Mouse (Mus musculus): ENCODE measurements around the gene Dscaml1.

Dscaml1 gene

GRCm38 (mm10) chr9:45694256-45694655, 267.8 kb downstream of the Dscaml1 start:
- no peak for DNase-seq (ENCODE audit: low read depth, low spot score)
- no peaks in the 10 kb centered on the region for H3K36me3 ChIP-seq (ENCODE audit: control insufficient read depth, insufficient read depth, low read length, poor library complexity, severe bottlenecking)
- no peaks in the 10 kb centered on the region for H3K27me3 ChIP-seq (ENCODE audit: control insufficient read depth, insufficient read depth, low read length, poor library complexity, severe bottlenecking)

GRCm38 (mm10) chr9:45699171-45699570, 272.7 kb downstream of the Dscaml1 start:
- H3K27me3 ChIP-seq (ENCODE audit: control insufficient read depth, insufficient read depth, low read length, poor library complexity, severe bottlenecking), result no peaks in the 10 kb centered on the region
- no peaks in the 10 kb centered on the region for H3K36me3 ChIP-seq (ENCODE audit: control insufficient read depth, insufficient read depth, low read length, poor library complexity, severe bottlenecking)
- DNase-seq (ENCODE audit: low read depth, low spot score), result no peak

GRCm38 (mm10) chr9:45703236-45703635, 276.8 kb downstream of the Dscaml1 start:
- no peak for DNase-seq (ENCODE audit: low read depth, low spot score)
- Histone ChIP-seq H3K27me3 (ENCODE audit: control insufficient read depth, insufficient read depth, low read length, poor library complexity, severe bottlenecking) (no peaks in the 10 kb centered on the region), H3K36me3 (ENCODE audit: control insufficient read depth, insufficient read depth, low read length, poor library complexity, severe bottlenecking) (no peaks in the 10 kb centered on the region)

GRCm38 (mm10) chr9:45704441-45704840, 278.0 kb downstream of the Dscaml1 start:
- Histone ChIP-seq H3K27me3 (ENCODE audit: control insufficient read depth, insufficient read depth, low read length, poor library complexity, severe bottlenecking) (no peaks in the 10 kb centered on the region), H3K36me3 (ENCODE audit: control insufficient read depth, insufficient read depth, low read length, poor library complexity, severe bottlenecking) (no peaks in the 10 kb centered on the region)
- DNase-seq (ENCODE audit: low read depth, low spot score), result no peak

GRCm38 (mm10) chr9:45710300-45710699, 283.9 kb downstream of the Dscaml1 start:
- no peaks in the 10 kb centered on the region for H3K36me3 ChIP-seq (ENCODE audit: control insufficient read depth, insufficient read depth, low read length, poor library complexity, severe bottlenecking)
- no peaks in the 10 kb centered on the region for H3K27me3 ChIP-seq (ENCODE audit: control insufficient read depth, insufficient read depth, low read length, poor library complexity, severe bottlenecking)
- DNase-seq (ENCODE audit: low read depth, low spot score), result no peak

GRCm38 (mm10) chr9:45715387-45715786, 289.0 kb downstream of the Dscaml1 start:
- DNase-seq (ENCODE audit: low read depth, low spot score), result no peak
- no peaks in the 10 kb centered on the region for H3K36me3 ChIP-seq (ENCODE audit: control insufficient read depth, insufficient read depth, low read length, poor library complexity, severe bottlenecking)
- no peaks in the 10 kb centered on the region for H3K27me3 ChIP-seq (ENCODE audit: control insufficient read depth, insufficient read depth, low read length, poor library complexity, severe bottlenecking)

- H3K36me3 ChIP-seq (ENCODE audit: control insufficient read depth, insufficient read depth, low read length, poor library complexity, severe bottlenecking), result no peaks in the 10 kb centered on the region
- no peak for DNase-seq (ENCODE audit: low read depth, low spot score)
- H3K27me3 ChIP-seq (ENCODE audit: control insufficient read depth, insufficient read depth, low read length, poor library complexity, severe bottlenecking), result no peaks in the 10 kb centered on the region
These were observed 293.6 kb downstream of the Dscaml1 start for GRCm38 (mm10) chr9:45719997-45720396.

- H3K27me3 ChIP-seq (ENCODE audit: control insufficient read depth, insufficient read depth, low read length, poor library complexity, severe bottlenecking), result no peaks in the 10 kb centered on the region; the same call in 1 of the 2 replicates
- H3K36me3 ChIP-seq (ENCODE audit: control insufficient read depth, insufficient read depth, low read length, poor library complexity, severe bottlenecking), result no peaks in the 10 kb centered on the region
- no peak for DNase-seq (ENCODE audit: low read depth, low spot score)
These were observed 305.4 kb downstream of the Dscaml1 start for GRCm38 (mm10) chr9:45731851-45732250.

- no peaks in the 10 kb centered on the region for H3K27me3 ChIP-seq (ENCODE audit: control insufficient read depth, insufficient read depth, low read length, poor library complexity, severe bottlenecking)
- no peak for DNase-seq (ENCODE audit: low read depth, low spot score)
- H3K36me3 ChIP-seq (ENCODE audit: control insufficient read depth, insufficient read depth, low read length, poor library complexity, severe bottlenecking), result no peaks in the 10 kb centered on the region
These were observed 306.8 kb downstream of the Dscaml1 start for GRCm38 (mm10) chr9:45733246-45733645.

GRCm38 (mm10) chr9:45739001-45739701, 312.7 kb downstream of the Dscaml1 start:
- DNase-seq (ENCODE audit: low read depth, low spot score), result no peak
- H3K27me3 ChIP-seq (ENCODE audit: control insufficient read depth, insufficient read depth, low read length, poor library complexity, severe bottlenecking), result no peaks in the 10 kb centered on the region
- H3K36me3 ChIP-seq (ENCODE audit: control insufficient read depth, insufficient read depth, low read length, poor library complexity, severe bottlenecking), result no peaks in the 10 kb centered on the region

- H3K36me3 ChIP-seq (ENCODE audit: control insufficient read depth, insufficient read depth, low read length, poor library complexity, severe bottlenecking), result no peaks in the 10 kb centered on the region
- H3K27me3 ChIP-seq (ENCODE audit: control insufficient read depth, insufficient read depth, low read length, poor library complexity, severe bottlenecking), result no peaks in the 10 kb centered on the region
- DNase-seq (ENCODE audit: low read depth, low spot score), result no peak
These were observed 313.5 kb downstream of the Dscaml1 start for GRCm38 (mm10) chr9:45739702-45740583.

- no peak for DNase-seq (ENCODE audit: low read depth, low spot score)
- Histone ChIP-seq H3K27me3 (ENCODE audit: control insufficient read depth, insufficient read depth, low read length, poor library complexity, severe bottlenecking) (no peaks in the 10 kb centered on the region), H3K36me3 (ENCODE audit: control insufficient read depth, insufficient read depth, low read length, poor library complexity, severe bottlenecking) (no peaks in the 10 kb centered on the region)
These were observed 314.2 kb downstream of the Dscaml1 start for GRCm38 (mm10) chr9:45740584-45740980.

GRCm38 (mm10) chr9:45745451-45745850, 319.0 kb downstream of the Dscaml1 start:
- no peak for DNase-seq (ENCODE audit: low read depth, low spot score)
- no peaks in the 10 kb centered on the region for H3K36me3 ChIP-seq (ENCODE audit: control insufficient read depth, insufficient read depth, low read length, poor library complexity, severe bottlenecking)
- H3K27me3 ChIP-seq (ENCODE audit: control insufficient read depth, insufficient read depth, low read length, poor library complexity, severe bottlenecking), result no peaks in the 10 kb centered on the region

- H3K36me3 ChIP-seq (ENCODE audit: control insufficient read depth, insufficient read depth, low read length, poor library complexity, severe bottlenecking), result no peaks in the 10 kb centered on the region
- H3K27me3 ChIP-seq (ENCODE audit: control insufficient read depth, insufficient read depth, low read length, poor library complexity, severe bottlenecking), result no peaks in the 10 kb centered on the region
- no peak for DNase-seq (ENCODE audit: low read depth, low spot score)
These were observed 323.5 kb downstream of the Dscaml1 start for GRCm38 (mm10) chr9:45749917-45750316.

GRCm38 (mm10) chr9:45754452-45755091, 328.1 kb downstream of the Dscaml1 start:
- H3K27me3 ChIP-seq (ENCODE audit: control insufficient read depth, insufficient read depth, low read length, poor library complexity, severe bottlenecking), result no peaks in the 10 kb centered on the region
- H3K36me3 ChIP-seq (ENCODE audit: control insufficient read depth, insufficient read depth, low read length, poor library complexity, severe bottlenecking), result no peaks in the 10 kb centered on the region
- peak; percentile 60 for DNase-seq (ENCODE audit: low read depth, low spot score)
